Mouse (Mus musculus) gastrocnemius, postnatal 36 days (tissue): ENCODE measurements around the gene Krt88. TPM values are rescaled to one million over a fixed set of nuclear protein-coding genes. Genes with fewer than 3 reads are reported as not detected.

Experiments used
- DNase-seq, 2 experiments: peaks; one replicate each; pipeline ENCODE4 v3.0.0; 2022
- intact Hi-C: fragments of 180-260 bp; cut with DNase I; formaldehyde crosslinking; loops from one replicate; pipeline ENCODE4 v1.15.1; 2025
- long read RNA-seq, 2 experiments: library from polyadenylated mRNA; stranded (forward); transcript quantifications; one replicate each; pipeline ENCODE4 v2.0.0; 2021
- total RNA-seq, 2 experiments: library from RNA; stranded (reverse); gene quantifications; 2 replicates each; pipeline ENCODE4 v1.2.3; 2021

Krt88 gene
- total RNA-seq = not detected
- long read RNA-seq, experiment 1 = 0 reads
- long read RNA-seq, experiment 2 = 0 reads

DNA sequence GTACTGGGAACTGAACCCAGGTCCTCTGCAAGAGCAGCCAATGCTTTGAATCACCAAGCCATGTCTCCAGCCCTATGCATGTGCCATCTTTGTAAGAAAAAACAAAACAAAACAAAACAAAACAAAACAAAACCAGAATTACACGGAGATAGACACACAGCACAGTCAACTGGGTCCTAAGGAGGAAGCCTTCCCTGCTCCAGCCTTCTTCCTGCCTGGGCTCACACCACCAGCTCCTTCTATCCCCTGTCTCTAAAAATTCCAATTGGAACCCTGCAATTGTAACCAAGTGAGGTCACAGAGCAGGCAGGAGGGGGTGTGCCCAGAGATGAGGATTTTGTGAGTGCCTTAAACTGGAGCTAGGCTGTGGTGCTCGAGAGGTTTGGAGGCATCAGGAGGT, at the start of gene Krt88:
Gene Krt88, plus strand, starts transcription at position 301 of the 400 bp plus-strand sequence.
- intact Hi-C loops = no loop called here

DNA sequence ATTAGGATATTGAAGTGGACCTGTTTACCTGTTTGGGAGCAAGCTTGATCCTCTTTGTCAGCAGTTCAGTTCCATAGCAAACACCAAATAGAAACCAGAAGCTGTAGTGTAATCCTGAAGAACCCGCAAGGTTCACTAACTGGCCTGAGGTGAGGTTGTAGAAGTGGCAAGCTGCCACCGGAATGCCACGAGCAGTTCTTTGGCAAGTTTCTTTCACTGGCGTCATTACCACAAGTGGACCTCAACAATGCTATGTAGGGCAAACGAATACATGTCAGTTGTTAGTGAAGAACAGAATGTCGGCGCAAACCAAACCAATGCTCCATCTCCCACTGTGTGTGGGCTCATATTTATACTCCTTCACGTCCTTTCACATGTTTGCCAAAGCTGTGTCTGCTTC, 49.3 kb upstream of the Krt88 start:
- intact Hi-C loops = no loop called here
- no peak for DNase-seq

More for the DNA sequence above, at the start of gene Krt88:
- no peak for DNase-seq

DNA sequence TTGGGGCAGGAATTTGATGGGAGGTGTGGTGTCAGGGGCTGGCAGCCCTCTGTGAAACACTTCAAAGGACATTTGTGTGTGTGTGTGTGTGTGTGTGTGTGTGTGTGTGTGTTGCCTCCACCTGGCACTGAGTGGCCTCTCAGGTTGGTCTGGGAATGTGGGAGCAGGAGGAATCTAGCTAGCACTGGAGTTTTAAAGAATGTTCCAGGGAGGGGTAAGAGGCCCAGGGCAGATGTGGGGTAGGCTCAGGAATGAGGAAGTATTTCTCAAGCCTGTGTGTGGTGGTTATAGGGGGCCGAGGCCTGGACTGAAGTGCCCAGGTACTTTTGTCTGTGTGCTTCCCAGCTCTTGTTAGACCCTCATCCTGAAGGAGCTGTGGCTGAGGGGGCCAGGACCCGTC, 36.8 kb upstream of the Krt88 start, which contains the start of gene Krt7:
Gene Krt7, plus strand, starts transcription at position 269 of the 400 bp plus-strand sequence.
- intact Hi-C loops = no loop called here
- no peak for DNase-seq

DNA sequence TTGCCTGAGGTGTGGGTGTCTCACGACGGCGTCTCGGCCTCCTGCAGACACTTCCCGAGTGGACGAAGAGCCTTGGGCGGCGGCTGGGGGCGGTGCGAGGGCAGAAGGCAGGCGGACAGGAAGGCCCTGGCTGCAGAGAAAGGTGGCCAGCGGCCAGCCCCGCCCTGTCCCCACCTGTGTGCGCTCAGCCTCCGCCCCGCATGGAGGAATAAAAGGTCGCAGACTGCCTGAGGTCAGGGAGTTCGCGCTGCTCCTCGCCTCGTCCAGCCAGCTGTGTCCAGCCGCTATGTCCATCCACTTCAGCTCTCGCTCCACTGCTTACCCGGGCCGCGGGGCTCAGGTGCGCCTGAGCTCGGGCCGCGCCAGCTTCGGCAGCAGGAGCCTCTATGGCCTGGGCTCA, 35.4 kb upstream of the Krt88 start:
- intact Hi-C loops = no loop called here
- no peak for DNase-seq

DNA sequence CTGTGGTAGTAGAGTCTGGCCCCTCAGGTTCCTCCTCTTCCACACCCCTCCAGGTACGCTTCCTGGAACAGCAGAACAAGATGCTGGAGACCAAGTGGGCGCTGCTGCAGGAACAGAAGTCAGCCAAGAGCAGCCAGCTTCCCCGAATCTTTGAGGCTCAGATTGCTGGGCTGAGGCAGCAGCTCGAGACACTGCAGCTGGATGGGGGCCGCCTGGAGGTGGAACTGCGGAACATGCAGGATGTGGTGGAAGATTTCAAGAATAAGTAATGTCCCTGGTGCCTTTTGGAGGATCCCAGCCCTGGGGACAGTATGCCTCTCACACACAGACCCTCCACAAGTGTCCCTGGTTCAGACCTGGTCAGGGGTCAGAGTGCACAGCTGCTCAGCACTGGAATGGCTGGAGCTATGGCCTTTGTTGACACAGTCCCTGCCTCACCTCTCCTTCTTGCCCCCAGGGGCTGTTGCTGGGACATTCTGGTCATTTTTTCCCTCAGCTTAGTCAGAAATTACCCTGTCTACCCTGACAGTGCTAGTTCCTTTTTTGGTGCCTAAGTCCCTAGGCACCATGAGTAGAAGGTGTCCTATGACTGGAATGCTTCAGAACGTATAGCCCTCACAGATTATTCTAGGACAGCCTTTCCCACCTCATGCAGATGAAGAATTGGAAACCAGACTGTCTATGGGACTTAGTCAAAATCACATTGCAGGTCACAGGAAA, 33.5 kb upstream of the Krt88 start:
- intact Hi-C loops = no loop called here
- DNase-seq = no peak

DNA sequence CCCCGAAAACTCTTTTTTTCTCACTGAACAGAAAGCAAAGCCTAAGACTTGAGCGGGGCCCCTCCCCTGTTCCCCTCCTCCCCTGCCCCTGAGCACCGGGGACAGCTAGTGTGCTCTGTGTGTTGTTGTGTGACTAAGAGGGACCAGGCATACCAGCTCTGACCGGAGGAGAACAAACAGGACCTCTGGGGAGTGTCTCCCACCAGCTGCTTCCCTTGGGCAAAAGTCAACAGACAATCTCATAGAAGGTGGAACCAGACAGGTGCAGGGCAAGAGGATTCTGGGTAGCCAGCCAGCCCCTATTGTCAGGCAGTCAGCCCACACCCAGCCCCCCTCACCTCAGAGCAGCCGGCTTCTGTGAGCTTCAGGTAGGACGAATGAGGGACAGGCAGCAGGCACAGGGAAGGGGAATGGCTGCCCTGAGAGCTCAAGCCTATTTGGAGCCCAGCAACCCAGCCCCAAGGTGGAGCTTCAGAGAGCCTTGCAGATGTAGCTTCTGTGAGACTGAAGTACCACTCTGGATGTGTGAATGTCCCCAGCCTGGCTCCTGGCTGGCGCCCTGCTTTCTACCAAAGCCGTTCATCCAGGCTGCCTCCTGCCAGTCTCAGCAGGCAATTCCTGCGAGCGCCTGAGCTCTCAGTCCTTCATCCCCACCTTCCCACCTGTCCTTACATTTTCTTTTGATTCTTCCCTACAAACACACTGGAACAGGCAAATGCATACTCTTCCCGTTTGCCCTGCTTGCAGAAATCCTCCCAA, 32.6 kb upstream of the Krt88 start:
- no peak for DNase-seq
- intact Hi-C loops = no loop called here

DNA sequence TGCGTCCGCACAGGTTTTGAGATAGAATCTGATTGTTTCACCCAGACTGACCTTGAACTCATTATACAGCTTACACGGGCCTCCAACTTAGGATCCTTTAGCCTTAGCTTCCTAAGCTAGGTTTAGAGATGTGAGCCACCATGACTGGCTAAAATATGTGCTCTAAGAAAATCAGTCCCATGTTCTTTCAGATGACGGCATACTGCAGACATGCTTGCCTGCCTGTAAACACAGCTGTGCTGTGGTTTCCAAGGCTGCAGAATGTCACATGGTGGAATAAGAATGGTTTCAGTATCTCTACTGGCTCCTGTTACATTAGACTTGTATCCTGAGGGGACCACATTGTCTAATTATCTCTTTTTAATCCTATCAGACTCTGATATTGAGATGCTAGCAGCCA, 28.6 kb upstream of the Krt88 start:
- no peak for DNase-seq
- intact Hi-C loops = no loop called here

DNA sequence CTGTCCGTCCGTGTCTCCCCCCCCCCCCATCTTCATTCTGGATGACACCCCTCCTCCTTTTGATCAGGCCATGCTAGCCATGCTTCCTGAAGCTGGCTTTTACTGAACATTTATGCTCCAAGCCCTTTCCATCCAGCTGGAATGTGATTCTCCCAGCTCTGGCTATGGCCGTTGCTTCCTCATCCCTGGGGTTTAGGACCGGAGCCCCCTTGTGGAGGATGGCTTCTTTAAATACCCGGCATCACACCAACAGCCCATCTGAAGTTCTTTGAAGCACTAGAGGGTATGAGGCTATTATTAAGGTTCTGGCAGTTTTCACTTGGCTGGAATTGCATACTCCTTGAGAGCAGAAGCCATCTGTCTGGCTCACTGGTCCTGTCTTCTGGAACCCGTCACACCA, 26.6 kb upstream of the Krt88 start:
- DNase-seq = no peak
- intact Hi-C loops = no loop called here

DNA sequence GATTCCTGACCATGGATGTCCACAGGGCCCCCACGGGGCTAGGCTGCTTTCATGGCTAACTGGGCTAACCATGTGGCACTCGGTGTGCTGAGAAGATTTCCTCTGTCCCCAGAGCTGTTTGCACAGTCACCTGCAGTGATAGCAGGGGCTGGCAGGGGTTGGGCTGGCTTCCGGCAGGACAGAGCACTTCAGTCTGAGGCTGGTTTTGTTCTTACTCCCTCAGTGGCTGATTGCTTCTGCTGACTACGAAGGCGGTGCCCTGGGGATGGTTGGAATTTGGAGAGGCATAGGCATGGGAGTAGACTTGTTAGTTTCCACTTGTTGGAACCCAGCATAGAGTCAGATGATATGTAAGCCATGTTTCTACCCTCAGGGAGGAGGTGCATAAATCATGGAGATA, 22.6 kb upstream of the Krt88 start:
- intact Hi-C loops = no loop called here
- no peak for DNase-seq

DNA sequence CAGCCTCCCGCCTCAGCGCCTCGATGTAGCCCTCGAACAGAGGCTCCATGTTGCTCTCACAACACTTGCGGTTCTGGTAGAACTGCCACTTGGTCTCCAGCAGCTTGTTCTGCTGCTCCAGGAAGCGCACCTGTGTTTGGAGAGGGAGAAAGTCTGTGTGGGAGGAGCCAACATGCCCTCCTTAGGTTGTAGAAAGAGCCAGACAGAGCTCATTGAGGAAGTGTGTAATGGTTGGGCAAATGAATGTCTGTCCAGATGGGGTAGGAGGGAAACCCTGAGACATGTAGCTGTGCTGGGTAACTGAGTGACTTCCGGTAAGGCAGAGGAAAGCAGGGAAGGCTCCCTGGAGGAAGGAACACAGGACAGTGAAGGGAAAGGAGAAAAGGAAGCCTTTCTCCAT, 10.9 kb upstream of the Krt88 start:
- no peak for DNase-seq
- intact Hi-C loops = no loop called here

DNA sequence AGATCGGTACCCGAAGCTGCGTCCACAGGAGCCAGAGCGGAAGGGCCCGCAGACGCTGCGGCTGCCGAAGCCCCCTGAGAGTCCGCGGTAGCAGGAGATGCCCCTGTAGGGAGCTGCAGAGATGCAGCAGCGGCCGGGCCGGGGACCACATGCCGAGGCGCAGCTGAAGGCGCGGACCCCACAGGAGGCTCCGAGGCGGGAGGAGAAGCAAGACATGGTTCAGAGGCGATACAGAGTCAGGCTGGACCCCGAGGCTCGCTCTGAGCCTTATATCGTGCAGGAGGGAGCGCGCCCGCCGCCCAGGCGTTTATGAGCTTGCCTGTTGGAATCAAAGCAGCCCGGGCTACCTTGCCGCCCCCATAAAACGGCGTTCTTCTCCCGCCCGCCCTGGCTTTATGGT, 9.0 kb upstream of the Krt88 start, which contains the start of gene Krt87:
Gene Krt87, minus strand, starts transcription at position 250 of the 400 bp plus-strand sequence.
- intact Hi-C loops = no loop called here
- no peak for DNase-seq

DNA sequence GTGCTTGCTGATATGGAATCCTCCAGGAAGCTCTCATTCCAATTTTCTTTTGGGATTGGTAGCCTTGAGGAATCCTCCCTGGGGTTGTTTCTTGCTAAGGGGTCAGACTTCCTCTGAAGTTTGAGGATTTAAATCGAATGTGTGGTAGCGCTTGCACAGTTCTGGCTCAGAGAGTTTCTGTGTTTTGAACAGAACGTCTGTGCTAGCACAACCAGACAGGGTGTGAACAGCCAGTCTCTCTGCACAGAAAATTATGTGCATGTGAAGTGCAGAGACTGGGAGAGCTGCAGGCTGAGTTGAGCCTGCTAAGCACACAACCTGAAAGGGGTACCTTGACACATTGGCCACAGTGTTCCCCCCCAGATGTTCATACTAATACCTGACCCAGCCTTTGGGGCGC, 6.7 kb upstream of the Krt88 start:
- intact Hi-C loops = no loop called here
- no peak for DNase-seq

DNA sequence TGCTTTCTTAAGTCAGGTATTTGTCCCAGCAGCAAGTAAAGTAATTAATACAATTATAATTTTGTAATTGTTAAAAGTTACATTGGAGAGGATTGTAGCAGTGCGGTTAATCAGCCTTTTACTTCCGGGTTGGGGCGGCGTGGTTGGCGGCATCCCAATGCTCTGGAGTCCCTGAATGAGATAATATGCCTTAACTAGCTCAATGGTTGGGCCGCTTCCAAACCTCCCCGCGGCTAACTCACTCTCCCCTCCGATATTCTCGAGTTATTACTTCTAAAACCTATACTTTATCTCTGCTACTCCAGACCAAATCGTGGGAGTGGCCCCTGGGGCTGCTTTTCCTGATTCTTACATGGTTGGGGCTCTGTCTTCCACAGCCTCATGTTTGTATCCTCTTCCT, 972 bp upstream of the Krt88 start:
- DNase-seq = peak in 1 of 2 experiments; percentile 19
- intact Hi-C loops = no loop called here

DNA sequence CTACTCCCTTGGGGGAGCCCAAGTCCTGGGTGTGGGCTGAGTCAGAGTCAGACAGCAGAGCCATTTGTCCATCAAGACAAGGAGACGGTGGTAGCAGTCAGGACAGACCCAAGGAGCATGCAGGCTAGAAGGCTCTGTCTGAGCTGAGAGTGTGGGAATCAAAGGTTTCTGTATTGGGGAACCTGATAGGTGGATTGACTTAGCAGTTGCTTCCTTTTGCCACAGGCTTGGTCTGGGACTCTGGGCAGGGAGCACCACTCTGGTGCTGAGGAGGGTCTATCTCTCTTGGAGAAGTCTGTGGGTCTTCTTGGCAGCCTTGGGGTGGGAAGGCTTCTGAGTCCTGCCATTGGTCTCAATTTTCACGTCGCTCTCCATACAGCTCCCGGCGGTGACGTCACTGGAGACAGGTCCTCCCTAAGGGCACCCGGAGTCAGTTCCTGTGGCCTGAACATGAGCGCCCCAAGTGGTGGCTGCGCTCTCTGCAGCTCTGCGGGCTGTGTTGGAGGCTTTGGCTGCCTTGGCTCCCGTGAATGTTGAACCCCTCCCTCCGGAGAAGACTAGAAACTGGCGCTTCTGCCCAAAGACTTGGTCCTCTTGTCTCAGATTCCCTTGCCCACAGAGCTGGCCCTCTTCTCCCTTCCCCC, 5.7 kb downstream of the Krt88 start:
- intact Hi-C loops = loop anchor here (1.0 kb wide), 1 partner anchor 111 kb away; no protein-coding TSS in a partner anchor
- DNase-seq = peak; percentile 72 to 74

DNA sequence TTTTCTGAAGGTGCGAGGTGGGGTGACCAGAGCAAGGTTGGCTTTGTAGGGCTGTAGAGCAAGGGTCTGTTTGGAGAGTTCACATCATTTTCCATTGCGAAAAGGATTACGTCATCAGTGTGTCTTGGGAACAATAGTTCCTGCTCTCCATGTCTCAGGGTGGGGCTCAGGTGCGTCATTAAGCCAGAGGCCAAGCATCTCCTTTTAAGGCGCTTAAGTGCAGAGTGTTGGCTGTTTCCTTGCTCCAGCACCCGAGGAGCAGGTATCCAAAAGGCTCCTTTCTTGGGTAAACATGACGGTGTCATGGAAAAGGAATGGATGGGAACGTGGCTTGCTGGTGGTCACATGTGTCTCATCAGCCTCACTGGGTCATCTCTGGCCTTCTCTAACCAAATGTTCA, 7.2 kb downstream of the Krt88 start:
- intact Hi-C loops = no loop called here
- DNase-seq = no peak

DNA sequence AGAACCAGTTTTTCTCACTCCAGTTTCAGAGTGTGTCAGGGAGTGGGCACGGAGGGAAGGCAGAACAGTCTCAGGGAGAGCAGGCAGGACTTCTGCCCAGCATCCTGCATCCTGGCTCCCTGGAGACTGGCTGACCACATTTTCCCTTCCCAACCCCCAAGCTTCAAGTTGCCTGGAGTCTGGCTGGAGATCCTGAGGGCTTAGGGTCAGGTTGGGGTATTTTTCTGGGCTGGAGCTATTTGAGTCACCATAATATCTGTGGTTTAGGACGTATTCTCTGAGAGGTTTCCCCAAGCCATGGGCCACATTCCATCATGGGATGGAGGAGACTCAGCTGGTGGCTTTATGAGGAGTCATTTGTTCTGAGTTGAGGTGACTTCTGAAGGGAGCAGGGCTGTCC, 7.7 kb downstream of the Krt88 start:
- DNase-seq = no peak
- intact Hi-C loops = no loop called here

DNA sequence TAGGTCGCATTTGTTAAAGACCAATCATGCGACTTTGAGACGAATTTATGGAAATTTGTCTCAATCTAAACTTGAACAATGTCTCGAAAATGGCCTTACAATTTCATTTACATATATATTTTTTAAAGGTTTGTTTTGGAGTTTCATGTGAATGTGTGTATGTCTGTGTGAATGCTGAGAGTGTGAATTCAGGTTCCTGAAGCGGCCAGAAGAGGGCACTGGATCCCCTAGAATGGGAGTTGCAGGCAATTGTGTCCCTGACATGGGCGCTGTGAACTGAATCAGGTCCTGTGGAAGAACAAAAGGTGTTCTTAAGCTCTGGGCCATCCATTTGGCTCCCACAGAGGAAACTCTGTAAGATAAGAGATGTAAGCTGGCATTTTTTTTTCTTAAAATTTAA, 8.3 kb downstream of the Krt88 start:
- no peak for DNase-seq
- intact Hi-C loops = no loop called here

DNA sequence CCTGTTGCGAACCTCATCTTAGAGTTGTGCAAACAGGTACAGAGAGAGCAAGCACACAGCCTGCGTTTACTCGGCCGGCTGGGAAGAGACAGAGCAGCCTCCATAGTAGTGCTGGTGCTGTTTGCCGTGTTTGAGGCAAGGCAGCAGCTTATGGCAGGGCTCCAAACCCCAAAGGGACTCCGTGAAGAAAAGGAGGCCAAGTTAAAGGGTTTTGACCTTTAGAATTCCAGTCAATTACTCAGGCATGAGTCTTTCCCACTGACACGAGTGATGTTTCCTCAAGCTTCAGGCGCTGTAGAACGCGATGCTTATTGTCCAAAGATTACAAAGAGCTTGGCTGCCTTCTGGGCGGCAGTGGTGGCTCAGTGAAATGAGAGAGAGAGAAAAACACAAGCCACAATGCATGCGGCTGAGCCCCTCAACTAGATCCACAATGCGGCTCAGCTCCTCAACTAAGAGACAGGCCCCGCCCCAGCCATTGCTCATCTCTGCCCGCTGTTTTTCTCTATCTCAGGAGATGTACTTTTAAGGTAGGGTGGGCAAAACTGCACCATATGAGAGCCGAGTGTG, 10.9 kb downstream of the Krt88 start:
- intact Hi-C loops = no loop called here
- DNase-seq = no peak

DNA sequence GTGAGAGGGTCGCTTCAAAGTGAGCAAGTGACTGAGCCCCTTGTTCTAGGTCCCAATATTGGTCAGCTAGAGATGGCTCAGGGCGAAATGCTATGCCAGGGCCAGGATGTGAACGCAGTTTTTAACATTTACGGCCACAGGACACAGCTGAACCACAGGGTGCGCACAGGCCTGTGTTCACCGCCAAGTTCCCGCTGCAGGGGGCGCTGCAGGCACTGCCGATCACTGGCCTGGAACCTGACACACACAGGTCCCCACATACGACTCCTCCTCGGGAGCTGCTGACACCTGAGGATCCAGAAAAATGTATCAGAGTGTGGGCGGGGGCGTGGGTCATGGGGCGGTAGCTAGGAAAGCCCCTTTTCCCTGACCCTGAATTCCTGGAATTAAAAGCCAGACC, 11.7 kb downstream of the Krt88 start:
- intact Hi-C loops = no loop called here
- no peak for DNase-seq

DNA sequence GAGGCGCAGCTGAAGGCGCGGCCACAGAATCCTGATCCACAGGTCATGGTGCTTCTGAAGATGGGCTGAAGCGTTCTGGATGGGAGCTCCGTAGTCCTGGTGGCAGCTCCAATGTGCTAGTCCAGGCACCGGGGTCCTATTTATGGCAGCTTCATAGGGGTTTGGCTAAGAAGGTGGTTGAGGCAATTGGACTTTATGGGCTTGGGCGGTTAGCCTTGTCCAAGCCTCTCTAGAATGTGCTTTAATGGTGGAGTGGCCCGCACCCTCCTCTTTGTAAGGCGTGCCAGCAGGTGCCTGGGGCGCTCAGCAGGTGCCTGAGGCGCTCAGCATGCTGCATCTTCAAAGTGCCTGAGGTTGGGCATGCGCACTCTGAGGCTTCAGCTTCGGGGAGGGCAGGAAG, 16.1 kb downstream of the Krt88 start, which contains the start of gene Krt81:
Gene Krt81, minus strand, starts transcription at position 101 of the 400 bp plus-strand sequence.
- DNase-seq = no peak
- intact Hi-C loops = no loop called here

DNA sequence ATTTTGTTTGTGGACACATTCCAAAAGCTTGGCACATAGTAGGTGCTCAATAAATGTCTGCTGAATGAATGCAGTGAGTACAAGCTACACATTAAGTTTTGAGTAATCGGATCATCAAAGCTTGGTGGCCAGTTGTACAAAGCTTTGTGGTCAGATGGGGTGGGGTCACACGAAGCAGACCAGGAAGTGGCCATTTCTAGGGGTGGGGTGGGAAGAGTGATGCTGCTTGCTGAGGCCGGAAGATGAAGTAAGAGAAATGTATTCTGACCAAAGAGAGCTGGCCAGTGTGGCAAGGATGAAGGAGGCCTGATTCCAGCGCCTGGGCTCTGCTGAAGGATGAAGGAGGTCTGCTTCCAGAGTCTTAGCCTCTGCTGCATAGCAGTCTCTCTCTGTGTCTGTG, 21.5 kb downstream of the Krt88 start:
- intact Hi-C loops = no loop called here
- no peak for DNase-seq
